12 mouse cellular contexts compared by ENCODE assay signal in the genomic region with DNA sequence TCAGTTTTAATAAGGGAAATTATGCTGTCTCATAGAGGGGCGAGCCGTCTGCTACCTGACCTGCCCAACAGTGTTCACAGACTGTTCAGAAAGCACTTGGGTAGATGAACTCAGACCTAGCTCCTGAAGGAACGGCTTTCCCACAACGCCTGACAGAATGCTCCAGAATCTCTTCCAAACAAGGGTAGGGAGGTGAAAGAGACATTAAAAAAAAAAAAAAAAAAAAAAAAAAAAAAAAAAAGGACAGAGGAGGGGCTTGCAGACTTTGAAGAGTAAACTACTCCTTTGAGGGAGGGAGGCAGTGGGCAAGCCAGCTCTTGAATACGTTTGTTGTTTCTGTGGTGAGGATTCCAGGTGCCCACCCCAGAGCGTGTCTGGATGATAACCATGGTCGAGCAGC.
DNase-seq lines count a peak whose midpoint lies in the region; ATAC-seq and TF ChIP-seq lines count a peak whose summit lies in the region.
"Had no signal": no experiment of that assay in that cellular context is flagged by ENCODE, and none has a peak within 500 bp of the region (broad histone marks: within the 10 kb centered on the region; RNA-seq: fewer than 3 reads in every experiment).

No protein-coding gene starts in this region.

- H3K9ac ChIP-seq in heart, embryonic 14.5 days (ENCODE audit: low read length) = no peak overlapping the region
- H3K9ac ChIP-seq in lung, embryonic 16.5 days (ENCODE audit: low read length) = 0 out of 2 replicates have a peak overlapping the region, but pooled peaks have one; percentile 49
- H3K9ac ChIP-seq: forebrain, embryonic 15.5 days; neural tube, embryonic 13.5 days had no signal

- TF ChIP-seq CTCF in embryonic fibroblast, embryonic 13.5 days (IDR thresholded peaks at IDR 0.05; ENCODE audit: borderline replicate concordance, insufficient read depth, low read length) = no peak

- peaks cover 41 to 56% of the 10 kb centered on the region in 2 experiments for H3K4me1 ChIP-seq in heart, embryonic 14.5 days (ENCODE audit: control insufficient read depth in 2 of 2, insufficient read depth in 2 of 2, low read length in 2 of 2)
- peaks cover 59% of the 10 kb centered on the region for H3K4me1 ChIP-seq in lung, embryonic 16.5 days (replicated peaks; ENCODE audit: control insufficient read depth, insufficient read depth, low read length)
- H3K4me1 ChIP-seq in embryonic fibroblast, embryonic 13.5 days (ENCODE audit: control insufficient read depth, insufficient read depth, low read length) = peaks cover 19% of the 10 kb centered on the region

- no peaks in the 10 kb centered on the region for H3K9me3 ChIP-seq in heart, embryonic 14.5 days (ENCODE audit: control insufficient read depth, low read length)
- no peaks in the 10 kb centered on the region for H3K9me3 ChIP-seq in lung, embryonic 16.5 days (ENCODE audit: control insufficient read depth, low read length)
- H3K9me3 ChIP-seq: forebrain, embryonic 15.5 days; midbrain, embryonic 10.5 days; neural tube, embryonic 13.5 days had no signal

- no peak for TF ChIP-seq POLR2A in embryonic fibroblast, embryonic 13.5 days (IDR thresholded peaks at IDR 0.05; ENCODE audit: low read depth, low read length)
- no peak for TF ChIP-seq POLR2A in myocyte (IDR thresholded peaks at IDR 0.05; ENCODE audit: insufficient read length, low read depth)

- peak overlapping the region; percentile 65 to 82 for H3K27ac ChIP-seq in heart, embryonic 14.5 days (replicated peaks in 1 of 2; ENCODE audit: control insufficient read depth in 1 of 2, insufficient read depth in 1 of 2, low read depth in 2 of 2, low read length in 2 of 2)
- peak overlapping the region; percentile 91 for H3K27ac ChIP-seq in lung, embryonic 16.5 days (ENCODE audit: low read length)
- peak overlapping the region; percentile 9; the same call in 1 of the 2 replicates for H3K27ac ChIP-seq in embryonic fibroblast, embryonic 13.5 days (ENCODE audit: insufficient read depth, low read length)
- H3K27ac ChIP-seq: forebrain, embryonic 15.5 days had no signal

- H3K79me2 ChIP-seq in myocyte (ENCODE audit: control insufficient read depth, insufficient read depth) = no peaks in the 10 kb centered on the region

- 0 out of 2 replicates have a peak overlapping the region, but pooled peaks have one; percentile 6 for H3K4me2 ChIP-seq in heart, embryonic 14.5 days (ENCODE audit: low read length)
- H3K4me2 ChIP-seq in lung, embryonic 16.5 days (ENCODE audit: low read depth, low read length) = no peak overlapping the region
- H3K4me2 ChIP-seq in myocyte (ENCODE audit: low read depth) = peak overlapping the region; percentile 75
- H3K4me2 ChIP-seq: forebrain, embryonic 15.5 days had no signal

- H3ac ChIP-seq in myocyte (ENCODE audit: control insufficient read depth, insufficient read length) = no peak overlapping the region

- H3K27me3 ChIP-seq in heart, embryonic 14.5 days (ENCODE audit: control insufficient read depth, insufficient read depth, low read length) = peaks cover 3% of the 10 kb centered on the region; the same call in 1 of the 2 replicates
- H3K27me3 ChIP-seq in lung, embryonic 16.5 days (ENCODE audit: control insufficient read depth, insufficient read depth, low read depth, low read length) = no peaks in the 10 kb centered on the region
- no peaks in the 10 kb centered on the region for H3K27me3 ChIP-seq in myocyte (ENCODE audit: control insufficient read depth, insufficient read depth, insufficient read length)
- H3K27me3 ChIP-seq: forebrain, embryonic 15.5 days had no signal

- no peak for ATAC-seq in heart, embryonic 14.5 days (ENCODE audit: insufficient number of reproducible peaks, insufficient read depth, low FRiP score, low read depth)
- ATAC-seq in lung, embryonic 16.5 days (ENCODE audit: low read depth) = no peak
- ATAC-seq in inflammation-experienced regulatory T-cells, adult 6 months = no peak
- ATAC-seq: forebrain, embryonic 15.5 days had no signal

- H3K4me3 ChIP-seq in heart, embryonic 14.5 days (ENCODE audit: control insufficient read depth in 1 of 2, insufficient read depth in 1 of 2, low read depth in 1 of 2, low read length in 2 of 2) = no peak overlapping the region
- no peak overlapping the region for H3K4me3 ChIP-seq in lung, embryonic 16.5 days (ENCODE audit: low read length)
- no peak overlapping the region for H3K4me3 ChIP-seq in embryonic fibroblast, embryonic 13.5 days (ENCODE audit: insufficient read depth, low read length)
- H3K4me3 ChIP-seq in myocyte = no peak overlapping the region
- H3K4me3 ChIP-seq: forebrain, embryonic 15.5 days; neural tube, embryonic 13.5 days had no signal

- H3K36me3 ChIP-seq in heart, embryonic 14.5 days (ENCODE audit: control insufficient read depth, insufficient read depth, low read length) = no peaks in the 10 kb centered on the region
- no peaks in the 10 kb centered on the region for H3K36me3 ChIP-seq in lung, embryonic 16.5 days (ENCODE audit: control insufficient read depth, insufficient read depth, low read length)
- H3K36me3 ChIP-seq in myocyte (ENCODE audit: control insufficient read depth, insufficient read depth) = no peaks in the 10 kb centered on the region
- H3K36me3 ChIP-seq: forebrain, embryonic 15.5 days; midbrain, embryonic 10.5 days; neural tube, embryonic 13.5 days had no signal

- WGBS in heart, embryonic 14.5 days = 51% methylated on average over 7 of the region's 7 CpGs
- WGBS in lung, embryonic 16.5 days = 27% methylated on average over 7 of the region's 7 CpGs

- no peak for DNase-seq in heart, adult 11 months
- DNase-seq in lung, postnatal 36 days = no peak
- no peak for DNase-seq in adrenal gland, postnatal 14 days
- DNase-seq: cerebellum, postnatal 36 days had no signal

TF ChIP-seq in myocyte, 11 proteins besides CTCF, POLR2A, EP300 and RAD21:
- TF ChIP-seq REST (IDR thresholded peaks at IDR 0.05; ENCODE audit: insufficient read depth, insufficient read length) = no peak
- no peak for TF ChIP-seq USF1 (IDR thresholded peaks at IDR 0.05; ENCODE audit: low read depth)
- TF ChIP-seq MAX (IDR thresholded peaks at IDR 0.05; ENCODE audit: low read depth) = no peak
- no peak for TF ChIP-seq SRF (IDR thresholded peaks at IDR 0.05; ENCODE audit: control insufficient read depth, insufficient read length, low read depth)
- TF ChIP-seq MYOG (IDR thresholded peaks at IDR 0.05; ENCODE audit: control insufficient read depth in 1 of 3, insufficient read depth in 1 of 3, insufficient read length in 2 of 3, low read depth in 2 of 3) = no peak
- TF ChIP-seq TCF12 (IDR thresholded peaks at IDR 0.05; ENCODE audit: insufficient read depth, poor library complexity, severe bottlenecking) = no peak
- TF ChIP-seq POLR2AphosphoS2 (IDR thresholded peaks at IDR 0.05; ENCODE audit: insufficient read length, low read depth) = no peak
- no peak for TF ChIP-seq CEBPB (IDR thresholded peaks at IDR 0.05; ENCODE audit: insufficient read depth, poor library complexity, severe bottlenecking)
- TF ChIP-seq TCF3 (IDR thresholded peaks at IDR 0.05; ENCODE audit: insufficient read length, low read depth) = no peak
- TF ChIP-seq MYOD1 (IDR thresholded peaks at IDR 0.05; ENCODE audit: control insufficient read depth in 1 of 3, insufficient read length in 2 of 3, low read depth in 2 of 3) = no peak

Comparison
In these comparisons a context has a peak if more than half of its experiments do, and no peak if none do; other contexts are left out.
1. H3K27ac ChIP-seq: peak in every context shown above with its lines; median percentile 91 in lung, embryonic 16.5 days; 74 in heart, embryonic 14.5 days; 9 in embryonic fibroblast, embryonic 13.5 days.